Mouse (Mus musculus) bone marrow, adult 2 months (tissue): ENCODE data around the gene Ippk.

Experiments used
- CTCF ChIP-seq: fragments of 200-500 bp; IDR thresholded peaks from 2 replicates; pipeline ENCODE4 v1.5.1; 2011; ENCODE audit warnings: low read length, control low read depth; ENCODE audit not compliant: control insufficient read depth, insufficient read depth
- POLR2A ChIP-seq: fragments of 200-500 bp; IDR thresholded peaks from 2 replicates; pipeline ENCODE4 v1.6.1; 2011; ENCODE audit warnings: low read depth, mild to moderate bottlenecking, control low read depth, low read length, borderline replicate concordance; ENCODE audit not compliant: control insufficient read depth

- TF ChIP-seq POLR2A: no peak
- no peak for TF ChIP-seq CTCF
Measured at GRCm38 (mm10) chr13:49478851-49479374, 57.9 kb downstream of the Ippk start.
